Mouse (Mus musculus) limb, embryonic 15.5 days (tissue): Measurements from ENCODE around the gene Ppil3. TPM values are rescaled to one million over a fixed set of nuclear protein-coding genes. Genes with fewer than 3 reads are reported as not detected.

Experiments used
- ATAC-seq: fragments of 200-750 bp; cut with Nextera tagmentation; 2 replicates; pipeline ENCODE4 v1.8.0; 2017; ENCODE audit warnings: low read depth, moderate TSS enrichment; ENCODE audit not compliant: insufficient number of reproducible peaks, low FRiP score, low TSS enrichment
- H3K27ac ChIP-seq: fragments of 300-500 bp; sonication (generic); 2 replicates; pipeline ENCODE4 v1.5.1; 2015; ENCODE audit warnings: moderate library complexity, mild to moderate bottlenecking, inconsistent platforms
- H3K27me3 ChIP-seq: fragments of 300-500 bp; sonication (generic); 2 replicates; pipeline ENCODE4 v1.6.1; 2015; ENCODE audit warnings: inconsistent platforms
- H3K36me3 ChIP-seq: fragments of 300-500 bp; sonication (generic); 2 replicates; pipeline ENCODE4 v1.6.1; 2015; ENCODE audit warnings: inconsistent platforms
- H3K4me1 ChIP-seq: fragments of 300-500 bp; sonication (generic); 2 replicates; pipeline ENCODE4 v1.6.1; 2015; ENCODE audit warnings: inconsistent platforms
- H3K4me2 ChIP-seq: fragments of 300-500 bp; sonication (generic); 2 replicates; pipeline ENCODE4 v1.6.1; 2015; ENCODE audit warnings: mild to moderate bottlenecking, inconsistent platforms
- H3K4me3 ChIP-seq: fragments of 300-500 bp; sonication (generic); 2 replicates; pipeline ENCODE4 v1.5.1; 2015; ENCODE audit warnings: mild to moderate bottlenecking, inconsistent platforms
- H3K9ac ChIP-seq: fragments of 300-500 bp; sonication (generic); 2 replicates; pipeline ENCODE4 v1.6.1; 2015; ENCODE audit warnings: inconsistent platforms
- H3K9me3 ChIP-seq: fragments of 300-500 bp; sonication (generic); 2 replicates; pipeline ENCODE4 v1.6.1; 2016; ENCODE audit warnings: inconsistent platforms
- WGBS: fragments of 180-500 bp; shearing (Covaris S2); methylation state at CpG from one replicate; pipeline ENCODE4 v1.1.7; 2015; 5-methylcytosine and 5-hydroxymethylcytosine counted together
- polyA plus RNA-seq: library from polyadenylated mRNA; unstranded; fragments of >200 nt; fragmentation: Nextera tagmentation; extraction: Ambion mirVana; gene quantifications from 2 replicates; pipeline ENCODE4 v1.2.1, GENCODE M21; 2015

Gene Ppil3
- polyA plus RNA-seq, 1 experiment from 2014 or later = 53.3 TPM

DNA sequence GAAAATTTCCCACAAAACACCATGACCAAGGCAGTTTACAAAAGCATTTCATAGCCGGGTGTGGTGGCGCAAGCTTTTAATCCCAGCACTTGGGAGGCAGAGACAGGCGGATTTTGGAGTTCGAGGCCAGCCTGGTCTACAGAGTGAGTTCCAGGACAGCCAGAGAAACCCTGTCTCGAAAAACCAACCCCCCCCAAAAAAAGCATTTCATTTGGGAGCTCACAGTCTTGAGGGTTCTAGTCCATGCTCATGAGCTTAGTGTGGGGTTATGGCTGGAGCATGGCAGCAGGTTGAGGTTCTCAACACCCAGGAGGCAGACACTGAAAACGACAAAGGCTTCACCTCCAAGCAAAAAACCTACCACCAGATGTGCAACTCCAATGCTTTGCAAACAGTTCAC lies 37.1 kb downstream of the Ppil3 start:
- H3K4me3 ChIP-seq = no peak overlapping the region
- no peak overlapping the region for H3K4me2 ChIP-seq
- no peak for ATAC-seq
- no peak overlapping the region for H3K27ac ChIP-seq
- 86% methylated on average over 6 of the region's 6 CpGs for WGBS
- H3K27me3 ChIP-seq = no peaks in the 10 kb centered on the region
- H3K9me3 ChIP-seq = no peaks in the 10 kb centered on the region
- peaks cover 64% of the 10 kb centered on the region for H3K36me3 ChIP-seq
- H3K9ac ChIP-seq = no peak overlapping the region
- no peaks in the 10 kb centered on the region for H3K4me1 ChIP-seq

DNA sequence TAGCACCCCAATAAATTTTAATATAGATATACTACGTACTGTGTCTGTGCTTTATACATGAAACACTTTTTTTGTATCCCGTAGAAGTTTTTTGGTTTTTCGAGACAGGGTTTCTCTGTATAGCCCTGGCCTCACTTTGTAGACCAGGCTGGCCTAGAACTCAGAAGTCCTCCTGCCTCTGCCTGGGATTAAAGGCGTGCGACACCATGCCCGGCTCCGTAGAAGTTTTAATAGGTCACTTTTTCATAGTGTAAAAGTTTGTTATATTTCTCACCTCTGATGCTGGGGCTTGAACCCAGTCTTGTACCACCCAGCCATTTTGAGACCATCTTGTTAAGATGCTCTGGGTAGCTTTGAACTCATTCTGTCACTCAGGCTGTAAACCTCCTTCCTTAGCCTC lies 38.0 kb downstream of the Ppil3 start:
- Histone ChIP-seq H3K9ac (no peak overlapping the region), H3K4me2 (no peak overlapping the region), H3K4me1 (no peaks in the 10 kb centered on the region), H3K36me3 (peaks cover 64% of the 10 kb centered on the region), H3K4me3 (no peak overlapping the region), H3K9me3 (no peaks in the 10 kb centered on the region), H3K27ac (no peak overlapping the region), H3K27me3 (no peaks in the 10 kb centered on the region)
- WGBS = 95% methylated on average over 7 of the region's 7 CpGs
- ATAC-seq = no peak

DNA sequence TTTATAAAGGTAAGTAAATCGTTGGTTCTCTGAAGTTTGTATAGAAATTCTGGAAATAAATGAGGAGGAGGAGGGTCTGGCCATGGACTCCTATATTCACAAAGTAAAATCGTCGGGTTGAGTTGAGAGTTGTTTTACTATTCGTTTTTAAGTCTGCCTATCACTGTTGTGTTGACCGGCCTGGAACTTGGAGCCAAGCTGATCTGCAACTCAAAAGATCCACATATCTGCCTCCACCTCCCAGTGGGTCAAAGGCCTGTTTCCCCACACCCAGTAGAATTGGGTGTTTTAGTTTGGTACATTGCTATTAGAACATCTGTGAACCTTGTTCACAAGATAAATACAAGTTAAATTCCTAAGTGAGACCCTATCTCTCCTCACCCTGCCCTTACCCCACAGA lies 41.5 kb downstream of the Ppil3 start:
- ATAC-seq = no peak
- no peaks in the 10 kb centered on the region for H3K27me3 ChIP-seq
- no peak overlapping the region for H3K4me2 ChIP-seq
- 90% methylated on average over 5 of the region's 5 CpGs for WGBS
- no peaks in the 10 kb centered on the region for H3K9me3 ChIP-seq
- H3K36me3 ChIP-seq = peaks cover 71% of the 10 kb centered on the region
- H3K27ac ChIP-seq = no peak overlapping the region
- no peak overlapping the region for H3K4me3 ChIP-seq
- H3K9ac ChIP-seq = no peak overlapping the region
- no peaks in the 10 kb centered on the region for H3K4me1 ChIP-seq

DNA sequence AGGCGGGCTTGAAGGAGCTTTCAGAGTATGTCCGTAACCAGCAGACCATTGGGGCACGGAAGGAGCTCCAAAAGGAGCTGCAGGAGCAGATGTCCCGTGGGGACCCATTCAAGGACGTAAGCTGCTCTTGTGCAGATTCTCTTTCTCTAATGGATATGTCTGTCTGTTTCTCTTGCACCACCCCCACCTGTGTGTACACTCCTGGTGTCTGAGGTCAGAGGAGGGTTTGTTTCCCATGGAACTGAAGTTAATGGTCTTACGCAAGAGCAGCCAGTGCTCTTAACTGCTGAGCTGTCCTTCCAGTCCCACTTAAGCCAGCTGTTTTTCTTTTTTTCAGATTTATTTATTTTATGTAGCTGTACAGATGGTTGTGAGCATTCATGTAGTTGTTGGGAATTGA lies 43.9 kb downstream of the Ppil3 start:
- no peak overlapping the region for H3K9ac ChIP-seq
- H3K9me3 ChIP-seq = no peaks in the 10 kb centered on the region
- H3K4me2 ChIP-seq = no peak overlapping the region
- no peak overlapping the region for H3K4me3 ChIP-seq
- WGBS = 94% methylated on average over 6 of the region's 6 CpGs
- H3K27me3 ChIP-seq = no peaks in the 10 kb centered on the region
- H3K4me1 ChIP-seq = no peaks in the 10 kb centered on the region
- no peak for ATAC-seq
- H3K36me3 ChIP-seq = peaks cover 86% of the 10 kb centered on the region
- H3K27ac ChIP-seq = no peak overlapping the region

DNA sequence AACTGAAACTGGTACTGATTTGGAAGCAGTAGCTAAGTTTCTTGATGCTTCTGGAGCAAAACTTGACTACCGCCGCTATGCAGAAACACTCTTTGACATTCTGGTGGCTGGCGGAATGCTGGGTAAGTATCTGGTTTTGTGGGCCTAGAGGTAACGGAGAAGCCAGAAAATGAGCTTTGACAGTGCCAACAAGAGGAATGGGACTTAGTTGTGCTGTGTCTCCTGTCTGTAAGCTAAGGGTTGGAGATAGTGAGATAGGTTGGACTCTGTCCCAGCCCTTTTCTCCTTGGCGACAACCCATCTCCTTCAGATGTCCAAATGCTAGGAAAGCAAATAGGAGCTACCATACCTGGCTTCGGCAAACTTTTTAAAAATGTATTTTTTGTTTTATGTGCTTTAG lies 47.6 kb downstream of the Ppil3 start:
- no peak overlapping the region for H3K4me2 ChIP-seq
- H3K36me3 ChIP-seq = peaks cover 79% of the 10 kb centered on the region
- no peaks in the 10 kb centered on the region; the same call in 1 of the 2 replicates for H3K4me1 ChIP-seq
- no peak overlapping the region for H3K27ac ChIP-seq
- WGBS = 92% methylated on average over 6 of the region's 6 CpGs
- H3K9ac ChIP-seq = no peak overlapping the region
- ATAC-seq = no peak
- no peak overlapping the region for H3K4me3 ChIP-seq
- H3K9me3 ChIP-seq = no peaks in the 10 kb centered on the region
- H3K27me3 ChIP-seq = no peaks in the 10 kb centered on the region

DNA sequence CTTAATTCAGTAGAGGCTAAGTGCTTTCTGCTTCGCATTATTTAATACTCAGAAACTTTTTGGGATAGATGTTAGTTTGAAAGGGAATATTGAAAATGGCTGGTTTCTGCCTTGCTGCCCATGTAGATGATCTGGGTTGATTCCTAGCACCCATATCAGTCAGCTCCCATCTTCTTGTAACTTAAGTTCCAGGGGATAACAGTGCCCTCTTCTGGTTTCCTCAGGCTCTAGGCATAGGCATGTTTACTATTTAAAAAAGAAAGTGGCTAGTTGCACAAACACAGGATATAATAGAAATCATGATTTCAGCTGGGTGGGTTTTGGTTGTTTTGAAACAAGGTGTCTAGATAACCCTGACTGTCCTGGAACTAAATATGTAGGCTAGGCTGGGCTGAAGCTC lies 49.1 kb downstream of the Ppil3 start:
- no peaks in the 10 kb centered on the region for H3K9me3 ChIP-seq
- ATAC-seq = no peak
- H3K4me2 ChIP-seq = no peak overlapping the region
- peaks cover 7% of the 10 kb centered on the region for H3K4me1 ChIP-seq
- no peak overlapping the region for H3K27ac ChIP-seq
- no peak overlapping the region for H3K9ac ChIP-seq
- H3K4me3 ChIP-seq = no peak overlapping the region
- peaks cover 64% of the 10 kb centered on the region for H3K36me3 ChIP-seq
- H3K27me3 ChIP-seq = no peaks in the 10 kb centered on the region
- WGBS = 94% methylated on average over 1 of the region's 1 CpGs

DNA sequence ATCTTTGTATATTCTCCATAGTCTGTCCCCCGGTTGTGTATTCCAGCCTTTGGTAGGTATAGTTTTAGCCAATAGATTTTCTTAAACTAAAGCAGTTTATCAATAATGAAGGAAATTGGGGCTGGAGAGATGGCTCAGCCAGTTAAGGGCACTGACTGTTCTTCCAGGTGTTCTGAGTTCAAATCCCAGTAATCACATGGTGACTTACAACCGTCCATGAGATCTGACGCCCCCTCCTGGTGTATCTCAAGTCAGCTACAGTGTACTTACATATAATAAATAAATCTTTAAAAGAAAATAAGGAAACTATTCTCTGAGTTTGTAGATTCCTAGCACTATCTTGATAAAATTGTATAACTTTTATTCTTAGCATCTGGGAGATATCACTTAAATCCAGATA lies 49.9 kb downstream of the Ppil3 start:
- Histone ChIP-seq H3K27ac (no peak overlapping the region), H3K9ac (no peak overlapping the region), H3K36me3 (peaks cover 55% of the 10 kb centered on the region), H3K9me3 (no peaks in the 10 kb centered on the region), H3K27me3 (no peaks in the 10 kb centered on the region), H3K4me1 (peaks cover 7% of the 10 kb centered on the region), H3K4me2 (no peak overlapping the region), H3K4me3 (no peak overlapping the region)
- no peak for ATAC-seq
- 87% methylated on average over 3 of the region's 3 CpGs for WGBS

DNA sequence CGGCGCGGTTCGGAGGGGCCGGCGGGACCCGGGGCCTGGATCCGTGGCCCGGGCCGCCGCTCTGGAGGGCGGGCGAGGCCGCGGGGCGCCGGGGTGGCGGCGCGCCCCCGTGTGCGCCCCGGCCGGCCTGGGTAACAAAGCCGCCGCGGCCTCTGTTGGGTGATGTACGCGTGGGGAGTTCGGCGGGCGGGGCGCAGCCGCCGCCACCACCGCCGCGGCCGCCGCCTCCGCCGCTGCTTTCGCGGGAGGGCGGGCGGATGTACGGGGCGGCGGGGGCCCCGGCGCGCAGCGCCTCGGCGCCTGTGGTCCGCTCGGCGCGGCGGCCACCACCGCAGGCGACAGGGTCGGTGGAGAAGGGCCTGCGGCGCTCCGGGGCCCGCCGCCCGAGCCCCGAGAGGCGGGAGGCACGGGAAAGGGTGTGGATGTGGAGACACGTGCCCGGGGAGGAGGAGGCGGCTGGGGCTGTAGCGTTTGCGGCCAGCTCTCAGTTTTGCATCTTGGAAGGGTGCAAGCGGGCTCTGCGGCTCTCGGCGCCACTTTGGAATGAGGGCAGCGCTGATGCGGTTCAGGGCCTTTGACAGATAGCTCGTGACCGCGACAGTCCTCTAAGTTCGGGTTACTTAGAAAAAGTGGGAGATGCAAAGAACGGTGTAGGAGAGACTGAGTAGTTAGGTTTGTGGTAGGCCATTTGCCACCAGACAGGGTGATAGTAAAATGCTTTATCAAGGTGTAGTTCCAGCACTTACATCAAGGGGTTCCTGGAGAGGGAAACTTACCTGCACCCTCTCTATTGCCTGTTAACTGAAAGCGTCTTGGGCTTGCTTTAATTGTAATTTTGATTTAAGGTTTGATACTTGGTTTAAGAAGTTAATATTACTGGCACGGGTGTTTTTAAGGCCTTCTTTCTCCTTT lies 51.7 kb downstream of the Ppil3 start:
- H3K9me3 ChIP-seq = no peaks in the 10 kb centered on the region; the same call in 1 of the 2 replicates
- H3K27ac ChIP-seq = peak overlapping the region; percentile 99
- H3K4me3 ChIP-seq = peak overlapping the region; percentile 96
- H3K4me2 ChIP-seq = peak overlapping the region; percentile 70
- H3K4me1 ChIP-seq = peaks cover 7% of the 10 kb centered on the region
- H3K9ac ChIP-seq = peak overlapping the region; percentile 95
- H3K36me3 ChIP-seq = peaks cover 39% of the 10 kb centered on the region
- no peaks in the 10 kb centered on the region for H3K27me3 ChIP-seq
- under 1% methylated on average over 60 of the region's 90 CpGs for WGBS
- peak; percentile 56 for ATAC-seq

DNA sequence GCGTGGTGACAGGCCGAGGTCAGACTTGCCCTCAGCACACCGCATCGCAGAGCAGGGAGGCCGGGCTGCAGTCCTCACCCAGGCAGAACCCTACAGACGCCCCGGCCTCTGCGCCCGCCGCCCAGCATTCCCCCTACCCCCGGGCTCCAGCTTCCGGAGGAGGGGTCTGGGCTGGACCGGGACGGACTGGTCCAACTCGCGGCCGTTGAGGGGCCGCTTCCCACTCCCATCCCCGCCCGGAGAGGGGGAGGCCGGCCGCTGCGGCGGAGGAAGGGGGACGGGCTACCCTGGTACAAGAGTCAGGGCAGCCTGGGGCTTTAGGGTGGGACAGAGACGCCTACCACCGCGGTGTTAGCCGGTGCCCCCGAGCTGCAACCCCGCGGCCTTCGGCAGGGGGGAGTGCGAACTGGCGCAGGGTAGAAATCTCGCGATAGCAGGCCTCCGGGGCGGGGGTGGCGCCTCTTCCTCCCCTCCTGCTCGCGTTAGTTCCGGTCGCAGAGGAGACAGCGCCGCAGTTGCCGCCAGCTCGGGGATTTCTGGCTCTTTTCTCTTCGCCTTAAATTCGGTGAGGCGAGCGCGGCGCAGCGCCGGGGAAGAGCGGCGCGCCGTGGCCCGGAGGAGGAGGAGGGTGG lies 52.5 kb downstream of the Ppil3 start, which contains the start of gene Bzw1:
TSS of gene Bzw1 (plus strand) at position 247 of the 632 bp plus-strand sequence.
- peak within 1 kb of the TSS; percentile 96 for H3K4me3 ChIP-seq
- peaks cover 31% of the 10 kb centered on the region for H3K36me3 ChIP-seq
- no peaks in the 10 kb centered on the region; the same call in 1 of the 2 replicates for H3K9me3 ChIP-seq
- peak within 1 kb of the TSS; percentile 99 for H3K27ac ChIP-seq
- peak within 1 kb of the TSS; percentile 70 for H3K4me2 ChIP-seq
- peak within 1 kb of the TSS; percentile 95 for H3K9ac ChIP-seq
- peaks cover 7% of the 10 kb centered on the region for H3K4me1 ChIP-seq
- no peaks in the 10 kb centered on the region for H3K27me3 ChIP-seq
- ATAC-seq = peak; percentile 97
- under 1% methylated on average over 47 of the region's 61 CpGs for WGBS

DNA sequence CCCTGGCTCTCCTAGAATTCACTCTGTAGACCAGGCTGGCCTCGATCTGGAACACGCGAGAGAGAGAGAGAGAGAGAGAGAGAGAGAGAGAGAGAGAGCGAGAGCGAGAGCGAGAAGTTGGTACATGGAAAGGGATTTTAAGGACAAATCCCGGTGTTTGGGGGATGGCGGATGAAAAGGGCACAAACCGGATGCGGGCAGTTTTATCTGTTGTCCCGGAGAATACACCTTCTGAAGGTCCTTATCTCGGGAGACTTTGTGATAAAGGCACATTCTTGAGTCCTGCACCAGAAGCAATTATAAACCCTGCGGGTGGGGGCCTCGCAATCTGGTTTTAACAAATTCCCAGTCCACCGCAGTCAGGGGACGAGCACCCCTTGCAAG lies 53.0 kb downstream of the Ppil3 start:
- H3K9me3 ChIP-seq = no peaks in the 10 kb centered on the region; the same call in 1 of the 2 replicates
- peak overlapping the region; percentile 96 for H3K4me3 ChIP-seq
- no peaks in the 10 kb centered on the region for H3K27me3 ChIP-seq
- peak overlapping the region; percentile 99 for H3K27ac ChIP-seq
- peak overlapping the region; percentile 95 for H3K9ac ChIP-seq
- WGBS = under 1% methylated on average over 16 of the region's 16 CpGs
- peaks cover 26% of the 10 kb centered on the region for H3K36me3 ChIP-seq
- H3K4me1 ChIP-seq = peaks cover 7% of the 10 kb centered on the region
- peak overlapping the region; percentile 70 for H3K4me2 ChIP-seq
- no peak for ATAC-seq

DNA sequence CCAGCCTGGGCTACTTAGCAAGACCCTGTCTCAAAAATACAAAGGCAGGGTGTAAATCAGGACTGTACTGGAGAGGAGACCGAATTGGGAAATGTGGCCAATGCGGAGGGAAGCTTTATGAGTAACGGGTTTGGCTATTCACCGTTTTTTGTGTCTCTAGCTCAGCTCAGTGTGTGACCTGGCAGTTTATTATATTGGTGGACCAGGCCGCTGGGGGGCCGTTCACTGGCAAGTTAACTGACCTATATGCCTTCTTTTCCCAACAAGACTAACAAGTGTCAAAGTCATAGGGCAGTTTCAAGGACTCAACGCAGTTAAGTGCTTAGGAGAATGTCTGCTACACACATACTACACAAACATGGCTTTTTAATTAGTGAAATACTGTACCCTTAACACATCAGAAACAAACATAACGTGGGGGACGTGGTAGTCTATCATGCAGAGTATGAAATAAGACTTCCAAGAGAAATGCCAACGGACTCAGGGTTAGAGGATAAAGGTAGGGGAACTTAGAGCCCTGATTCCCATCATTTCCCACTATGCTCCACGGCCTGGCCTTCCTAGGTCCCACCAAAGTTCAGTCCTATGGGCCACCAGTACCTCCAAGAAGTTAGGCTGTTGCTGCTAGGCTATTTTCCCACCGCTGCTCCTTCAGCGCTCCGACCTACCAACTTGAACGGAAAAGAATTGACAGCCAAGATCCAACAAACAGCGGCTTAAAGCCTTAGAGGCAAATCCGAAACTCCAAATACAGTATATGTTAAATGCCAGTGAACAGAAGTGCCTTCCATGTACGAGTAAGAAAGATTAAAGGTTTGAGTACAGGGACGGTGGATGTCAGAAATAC lies 53.6 kb downstream of the Ppil3 start:
- peak overlapping the region; percentile 95 for H3K9ac ChIP-seq
- peaks cover 20% of the 10 kb centered on the region for H3K36me3 ChIP-seq
- 37% methylated on average over 19 of the region's 19 CpGs for WGBS
- H3K9me3 ChIP-seq = no peaks in the 10 kb centered on the region; the same call in 1 of the 2 replicates
- ATAC-seq = no peak
- H3K27ac ChIP-seq = peak overlapping the region; percentile 99
- peak overlapping the region; percentile 70 for H3K4me2 ChIP-seq
- peak overlapping the region; percentile 96 for H3K4me3 ChIP-seq
- no peaks in the 10 kb centered on the region for H3K27me3 ChIP-seq
- H3K4me1 ChIP-seq = peaks cover 7% of the 10 kb centered on the region
